Mouse (Mus musculus) small intestine, adult 10 weeks (tissue): ENCODE results near the gene Gm20903. TPM values are rescaled to one million over a fixed set of nuclear protein-coding genes. Genes with fewer than 3 reads are reported as not detected.

Source experiments
- polyA plus RNA-seq: library from polyadenylated mRNA; stranded (reverse); fragments of 350-450 nt; fragmentation: Illumina TruSeq; extraction: RNeasy Lipid Tissue Mini Kit (QIAGEN cat#74804); gene quantifications from one replicate; pipeline ENCODE4 v1.2.3, GENCODE M21; 2014; ENCODE audit warnings: low replicate concordance

The Gm20903 gene
- not detected for polyA plus RNA-seq

GRCm38 (mm10) chrY:73669015-73669414 is at the start of gene Gm20903:
Gene Gm20903 (plus strand): TSS chrY:73669315.

